Mouse (Mus musculus): ENCODE results near the gene Zfp536. TPM values are rescaled to one million over a fixed set of nuclear protein-coding genes. Genes with fewer than 3 reads are reported as not detected.

Gene Zfp536
- polyA plus RNA-seq (2015; fragmentation: Illumina TruSeq; extraction: RNeasy Lipid Tissue Mini Kit (QIAGEN cat#74804); ENCODE audit: low read depth, low replicate concordance): 14.6 TPM

GRCm38 (mm10) chr7:37773312-37773702 lies at the start of gene Zfp536:
Gene Zfp536, minus strand, starts transcription at chr7:37773641.

Other genes with a start within 250 kb of the Zfp536 start
- gene Uri1, start 249.9 kb upstream of the Zfp536 start, polyA plus RNA-seq (2015; fragmentation: Illumina TruSeq; extraction: RNeasy Lipid Tissue Mini Kit (QIAGEN cat#74804); ENCODE audit: low read depth, low replicate concordance): 47.2 TPM